Mouse (Mus musculus): ENCODE results near the gene Synpo2. TPM values are rescaled to one million over a fixed set of nuclear protein-coding genes. Genes with fewer than 3 reads are reported as not detected.
A peak's percentile ranks its signal among the peaks of the same experiment; 100 is the strongest.

Synpo2 gene
- polyA plus RNA-seq, 1 experiment from 2014 or later = 8.3 TPM

- Histone ChIP-seq H3K9ac (ENCODE audit: low read depth, low read length) (no peak overlapping the region), H3K4me3 (ENCODE audit: low read length) (no peak overlapping the region), H3K4me1 (ENCODE audit: control insufficient read depth, insufficient read depth, low read length) (peaks cover 3% of the 10 kb centered on the region; the same call in 1 of the 2 replicates), H3K4me2 (replicated peaks; ENCODE audit: low read depth, low read length) (no peak overlapping the region), H3K9me3 (ENCODE audit: control insufficient read depth, low read length) (no peaks in the 10 kb centered on the region), H3K36me3 (ENCODE audit: control insufficient read depth, insufficient read depth, low read length) (no peaks in the 10 kb centered on the region), H3K27me3 (ENCODE audit: control insufficient read depth, insufficient read depth, low read length) (no peaks in the 10 kb centered on the region), H3K27ac (ENCODE audit: low read depth, low read length) (no peak overlapping the region)
- no peak for ATAC-seq (ENCODE audit: low FRiP score, low TSS enrichment)
- 77% methylated on average over 6 of the region's 6 CpGs for WGBS
These were observed 131.6 kb downstream of the Synpo2 start for GRCm38 (mm10) chr3:123104325-123104724.

- WGBS = 28% methylated on average over 13 of the region's 13 CpGs
These were observed 132.6 kb downstream of the Synpo2 start for GRCm38 (mm10) chr3:123103151-123103860.

GRCm38 (mm10) chr3:123101761-123102160 is 134.2 kb downstream of the Synpo2 start:
- H3K4me1 ChIP-seq (ENCODE audit: control insufficient read depth, insufficient read depth, low read length) = no peaks in the 10 kb centered on the region
- no peaks in the 10 kb centered on the region for H3K36me3 ChIP-seq (ENCODE audit: control insufficient read depth, insufficient read depth, low read length)
- 88% methylated on average over 2 of the region's 2 CpGs for WGBS
- no peak overlapping the region for H3K9ac ChIP-seq (ENCODE audit: low read depth, low read length)
- no peak overlapping the region for H3K27ac ChIP-seq (ENCODE audit: low read depth, low read length)
- ATAC-seq (ENCODE audit: low FRiP score, low TSS enrichment) = no peak
- H3K9me3 ChIP-seq (ENCODE audit: control insufficient read depth, low read length) = no peaks in the 10 kb centered on the region
- H3K4me2 ChIP-seq (replicated peaks; ENCODE audit: low read depth, low read length) = no peak overlapping the region
- no peak overlapping the region for H3K4me3 ChIP-seq (ENCODE audit: low read length)
- no peaks in the 10 kb centered on the region for H3K27me3 ChIP-seq (ENCODE audit: control insufficient read depth, insufficient read depth, low read length)

More at GRCm38 (mm10) chr3:123103151-123103860, 132.6 kb downstream of the Synpo2 start:
- Histone ChIP-seq H3K4me3 (ENCODE audit: low read length) (no peak overlapping the region), H3K9me3 (ENCODE audit: control insufficient read depth, low read length) (no peaks in the 10 kb centered on the region), H3K36me3 (ENCODE audit: control insufficient read depth, insufficient read depth, low read length) (no peaks in the 10 kb centered on the region), H3K27me3 (ENCODE audit: control insufficient read depth, insufficient read depth, low read length) (no peaks in the 10 kb centered on the region), H3K27ac (ENCODE audit: low read depth, low read length) (no peak overlapping the region), H3K4me2 (replicated peaks; ENCODE audit: low read depth, low read length) (no peak overlapping the region), H3K9ac (ENCODE audit: low read depth, low read length) (no peak overlapping the region), H3K4me1 (ENCODE audit: control insufficient read depth, insufficient read depth, low read length) (peaks cover 3% of the 10 kb centered on the region; the same call in 1 of the 2 replicates)
- ATAC-seq (ENCODE audit: low FRiP score, low TSS enrichment) = peak; percentile 88

- Histone ChIP-seq H3K27ac (ENCODE audit: low read depth, low read length) (no peak overlapping the region), H3K4me2 (replicated peaks; ENCODE audit: low read depth, low read length) (no peak overlapping the region)
- 100% methylated on average over 2 of the region's 2 CpGs for WGBS
These were observed 140.8 kb downstream of the Synpo2 start for GRCm38 (mm10) chr3:123095111-123095510.

GRCm38 (mm10) chr3:123093640-123094361 is 142.1 kb downstream of the Synpo2 start:
- Histone ChIP-seq H3K4me3 (ENCODE audit: low read length) (no peak overlapping the region), H3K9me3 (ENCODE audit: control insufficient read depth, low read length) (no peaks in the 10 kb centered on the region), H3K36me3 (ENCODE audit: control insufficient read depth, insufficient read depth, low read length) (no peaks in the 10 kb centered on the region), H3K27me3 (ENCODE audit: control insufficient read depth, insufficient read depth, low read length) (no peaks in the 10 kb centered on the region), H3K9ac (ENCODE audit: low read depth, low read length) (no peak overlapping the region), H3K4me1 (ENCODE audit: control insufficient read depth, insufficient read depth, low read length) (peaks cover 21% of the 10 kb centered on the region; the same call in 1 of the 2 replicates), H3K4me2 (replicated peaks; ENCODE audit: low read depth, low read length) (peak overlapping the region; percentile 23), H3K27ac (ENCODE audit: low read depth, low read length) (peak overlapping the region; percentile 73)
- peak; percentile 37; the same call in 1 of the 2 replicates for ATAC-seq (ENCODE audit: low FRiP score, low TSS enrichment)
- 39% methylated on average over 11 of the region's 11 CpGs for WGBS

More at GRCm38 (mm10) chr3:123095111-123095510, 140.8 kb downstream of the Synpo2 start:
- Histone ChIP-seq H3K9ac (ENCODE audit: low read depth, low read length) (no peak overlapping the region), H3K36me3 (ENCODE audit: control insufficient read depth, insufficient read depth, low read length) (no peaks in the 10 kb centered on the region), H3K9me3 (ENCODE audit: control insufficient read depth, low read length) (no peaks in the 10 kb centered on the region), H3K27me3 (ENCODE audit: control insufficient read depth, insufficient read depth, low read length) (no peaks in the 10 kb centered on the region), H3K4me1 (ENCODE audit: control insufficient read depth, insufficient read depth, low read length) (peaks cover 21% of the 10 kb centered on the region; the same call in 1 of the 2 replicates), H3K4me3 (ENCODE audit: low read length) (no peak overlapping the region)
- no peak for ATAC-seq (ENCODE audit: low FRiP score, low TSS enrichment)

- Histone ChIP-seq H3K36me3 (ENCODE audit: control insufficient read depth, insufficient read depth, low read length) (no peaks in the 10 kb centered on the region), H3K9ac (ENCODE audit: low read depth, low read length) (no peak overlapping the region), H3K4me3 (ENCODE audit: low read length) (no peak overlapping the region), H3K9me3 (ENCODE audit: control insufficient read depth, low read length) (no peaks in the 10 kb centered on the region), H3K4me1 (ENCODE audit: control insufficient read depth, insufficient read depth, low read length) (peaks cover 21% of the 10 kb centered on the region; the same call in 1 of the 2 replicates), H3K27ac (ENCODE audit: low read depth, low read length) (peak overlapping the region; percentile 73), H3K4me2 (replicated peaks; ENCODE audit: low read depth, low read length) (peak overlapping the region; percentile 23), H3K27me3 (ENCODE audit: control insufficient read depth, insufficient read depth, low read length) (no peaks in the 10 kb centered on the region)
- ATAC-seq (ENCODE audit: low FRiP score, low TSS enrichment) = peak; percentile 87
- 27% methylated on average over 12 of the region's 12 CpGs for WGBS
These were observed 142.9 kb downstream of the Synpo2 start for GRCm38 (mm10) chr3:123092913-123093639.

GRCm38 (mm10) chr3:123092442-123092841 is 143.5 kb downstream of the Synpo2 start:
- no peak overlapping the region for H3K9ac ChIP-seq (ENCODE audit: low read depth, low read length)
- no peak overlapping the region for H3K4me3 ChIP-seq (ENCODE audit: low read length)
- 0 out of 2 replicates have a peak overlapping the region, but pooled peaks have one; percentile 6 for H3K27ac ChIP-seq (ENCODE audit: low read depth, low read length)
- peaks cover 21% of the 10 kb centered on the region; the same call in 1 of the 2 replicates for H3K4me1 ChIP-seq (ENCODE audit: control insufficient read depth, insufficient read depth, low read length)
- H3K36me3 ChIP-seq (ENCODE audit: control insufficient read depth, insufficient read depth, low read length) = no peaks in the 10 kb centered on the region
- no peak for ATAC-seq (ENCODE audit: low FRiP score, low TSS enrichment)
- no peaks in the 10 kb centered on the region for H3K9me3 ChIP-seq (ENCODE audit: control insufficient read depth, low read length)
- H3K4me2 ChIP-seq (replicated peaks; ENCODE audit: low read depth, low read length) = no peak overlapping the region
- no peaks in the 10 kb centered on the region for H3K27me3 ChIP-seq (ENCODE audit: control insufficient read depth, insufficient read depth, low read length)
- WGBS = 28% methylated on average over 6 of the region's 6 CpGs

- ATAC-seq (ENCODE audit: low FRiP score, low TSS enrichment) = no peak
- Histone ChIP-seq H3K4me2 (replicated peaks; ENCODE audit: low read depth, low read length) (no peak overlapping the region), H3K27me3 (ENCODE audit: control insufficient read depth, insufficient read depth, low read length) (no peaks in the 10 kb centered on the region), H3K27ac (ENCODE audit: low read depth, low read length) (no peak overlapping the region), H3K4me1 (ENCODE audit: control insufficient read depth, insufficient read depth, low read length) (peaks cover 26% of the 10 kb centered on the region; the same call in 1 of the 2 replicates), H3K4me3 (ENCODE audit: low read length) (no peak overlapping the region), H3K36me3 (ENCODE audit: control insufficient read depth, insufficient read depth, low read length) (no peaks in the 10 kb centered on the region), H3K9ac (ENCODE audit: low read depth, low read length) (no peak overlapping the region), H3K9me3 (ENCODE audit: control insufficient read depth, low read length) (no peaks in the 10 kb centered on the region)
- 86% methylated on average over 11 of the region's 11 CpGs for WGBS
These were observed 146.5 kb downstream of the Synpo2 start for GRCm38 (mm10) chr3:123089297-123090020.
